ENCODE assay signal across 9 mouse cellular contexts in the genomic region with DNA sequence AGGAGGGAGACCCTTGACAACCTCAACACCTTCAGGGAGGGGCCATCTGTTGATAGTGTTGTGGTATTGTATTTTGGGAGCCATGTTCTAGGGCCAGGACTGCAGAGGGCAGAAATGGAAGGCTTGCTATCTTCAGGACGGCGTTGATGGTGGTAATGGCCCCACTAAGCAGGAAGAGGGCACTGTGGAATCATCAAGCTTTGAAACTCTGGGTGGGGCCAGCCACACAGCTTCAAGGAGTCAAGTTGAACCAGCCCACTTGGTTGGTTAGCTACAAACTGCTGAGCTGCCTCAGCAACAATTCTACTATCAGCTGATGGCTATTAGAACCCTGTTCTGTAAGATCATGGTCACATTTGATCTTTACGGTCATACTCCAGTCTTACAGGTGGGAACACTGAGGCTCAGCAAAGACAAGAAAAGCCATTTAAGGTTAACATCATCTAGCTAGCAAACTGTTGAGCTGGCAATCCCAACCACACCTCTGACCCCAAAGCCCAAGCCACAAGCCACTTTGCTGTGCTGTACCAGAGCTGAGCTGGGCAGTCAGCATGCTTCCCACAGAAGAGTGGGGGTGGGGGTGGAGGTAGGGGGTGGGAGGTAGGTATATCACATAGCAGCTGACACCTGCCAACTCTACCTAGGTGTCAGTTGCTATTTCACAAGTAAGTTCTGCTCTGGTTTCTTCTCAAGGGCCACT.
DNase-seq lines count a peak whose midpoint lies in the region; ATAC-seq and TF ChIP-seq lines count a peak whose summit lies in the region.
"Had no signal": no experiment of that assay in that cellular context is flagged by ENCODE, and none has a peak within 500 bp of the region (broad histone marks: within the 10 kb centered on the region; RNA-seq: fewer than 3 reads in every experiment).

No protein-coding gene starts in this region.

- no peaks in the 10 kb centered on the region for H3K9me3 ChIP-seq in hindbrain, embryonic 14.5 days (ENCODE audit: control insufficient read depth, low read length)
- H3K9me3 ChIP-seq: lung, embryonic 15.5 days had no signal

- ATAC-seq in hindbrain, embryonic 14.5 days (ENCODE audit: low FRiP score): no peak

- H3K9ac ChIP-seq in hindbrain, embryonic 14.5 days: no peak overlapping the region
- H3K9ac ChIP-seq: lung, embryonic 15.5 days had no signal

- no peak overlapping the region for H3K4me3 ChIP-seq in bone marrow macrophage, adult 2 months (ENCODE audit: insufficient read depth, low read length)
- no peak overlapping the region for H3K4me3 ChIP-seq in hindbrain, embryonic 14.5 days (replicated peaks; ENCODE audit: low read length)
- H3K4me3 ChIP-seq: lung, embryonic 15.5 days had no signal

- peaks cover 39% of the 10 kb centered on the region for H3K4me1 ChIP-seq in bone marrow macrophage, adult 2 months (ENCODE audit: control insufficient read depth, insufficient read depth, low read length)
- H3K4me1 ChIP-seq in hindbrain, embryonic 14.5 days (replicated peaks; ENCODE audit: control insufficient read depth, insufficient read depth, low read length): 0 out of 2 replicates have a peak, but pooled peaks cover 10% of the 10 kb centered on the region

- H3K27ac ChIP-seq in bone marrow macrophage, adult 2 months (ENCODE audit: insufficient read depth, low read depth, low read length): peak overlapping the region; percentile 73
- H3K27ac ChIP-seq in hindbrain, embryonic 14.5 days: no peak overlapping the region
- H3K27ac ChIP-seq: lung, embryonic 15.5 days had no signal

- no peak for TF ChIP-seq CTCF in bone marrow macrophage, adult 2 months (IDR thresholded peaks at IDR 0.05; ENCODE audit: low read depth, low read length)

- TF ChIP-seq POLR2A in bone marrow macrophage, adult 2 months (IDR thresholded peaks at IDR 0.05; ENCODE audit: borderline replicate concordance, low read depth, low read length): no peak

- peak; percentile 25 for DNase-seq in gastrocnemius, postnatal 14 days
- DNase-seq in gastrocnemius, postnatal 25 days: no peak
- DNase-seq in 416B (ENCODE audit: low read depth): peak; percentile 91
- DNase-seq in lung, postnatal 10 days: peak; percentile 67
- DNase-seq in spleen, postnatal 4 days (ENCODE audit: low spot score in 2 of 2): peak; percentile 52 to 70
- no peak for DNase-seq in adrenal gland, adult 8-10 months
- DNase-seq in hindbrain, embryonic 14.5 days (ENCODE audit: low spot score): no peak

- H3K27me3 ChIP-seq in hindbrain, embryonic 14.5 days (ENCODE audit: control insufficient read depth, insufficient read depth, low read length): peaks cover 2% of the 10 kb centered on the region; the same call in 1 of the 2 replicates

- H3K36me3 ChIP-seq in hindbrain, embryonic 14.5 days (replicated peaks; ENCODE audit: control insufficient read depth, insufficient read depth): no peaks in the 10 kb centered on the region
- H3K36me3 ChIP-seq: lung, embryonic 15.5 days had no signal

- H3K4me2 ChIP-seq in hindbrain, embryonic 14.5 days (replicated peaks): no peak overlapping the region
- H3K4me2 ChIP-seq: lung, embryonic 15.5 days had no signal

- intact Hi-C loops in gastrocnemius, postnatal 14 days (cut with DNase I; ENCODE audit: low total_unique reads): no loop called here

- 86% methylated on average over 3 of the region's 3 CpGs for WGBS in hindbrain, embryonic 14.5 days

Comparison
In these comparisons a context has a peak if more than half of its experiments do, and no peak if none do; other contexts are left out.
1. DNase-seq: peak in gastrocnemius, postnatal 14 days (single experiment), 416B (single experiment), lung, postnatal 10 days (single experiment) and spleen, postnatal 4 days (2 of 2); none in gastrocnemius, postnatal 25 days (single experiment), adrenal gland, adult 8-10 months (single experiment) and hindbrain, embryonic 14.5 days (single experiment).